Mouse (Mus musculus) liver, adult 10 weeks (tissue): Measurements from ENCODE around the gene Lgr6. TPM values are rescaled to one million over a fixed set of nuclear protein-coding genes. Genes with fewer than 3 reads are reported as not detected.

ENCODE experiments used
- polyA plus RNA-seq: library from polyadenylated mRNA; stranded (reverse); fragments of 350-450 nt; fragmentation: Illumina TruSeq; extraction: RNeasy Lipid Tissue Mini Kit (QIAGEN cat#74804); gene quantifications from one replicate; pipeline ENCODE4 v1.2.3, GENCODE M21; 2014; ENCODE audit warnings: low read depth, low replicate concordance

Gene Lgr6
- polyA plus RNA-seq: not detected

GRCm38 (mm10) chr1:135105124-135105523 lies at the start of gene Lgr6:
Gene Lgr6, minus strand, starts transcription at chr1:135105276.

GRCm38 (mm10) chr1:135146077-135146945 lies 41.2 kb upstream of the Lgr6 start, which contains the start of gene Arl8a:
Gene Arl8a, plus strand, starts transcription at chr1:135146824.

GRCm38 (mm10) chr1:135132473-135132872 lies 27.4 kb upstream of the Lgr6 start, which contains the start of gene Ptpn7:
Gene Ptpn7, plus strand, starts transcription at chr1:135132700.

GRCm38 (mm10) chr1:134962053-134962803 lies 142.8 kb downstream of the Lgr6 start, which contains the start of gene Ube2t:
Gene Ube2t, plus strand, starts transcription at chr1:134962565.

GRCm38 (mm10) chr1:134955637-134956176 lies 149.4 kb downstream of the Lgr6 start, which contains the start of gene Ppp1r12b:
Gene Ppp1r12b, minus strand, starts transcription at chr1:134955942.

Other genes starting within 250 kb of the Lgr6 start
- gene Ppp1r12b, start 149.3 kb downstream of the Lgr6 start, polyA plus RNA-seq: 1.4 TPM
- gene Ube2t, start 142.7 kb downstream of the Lgr6 start, polyA plus RNA-seq: 0.95 TPM
- 0.11 TPM for gene Ptpn7, start 27.4 kb upstream of the Lgr6 start, polyA plus RNA-seq
- gene Arl8a, start 41.5 kb upstream of the Lgr6 start, polyA plus RNA-seq: 10.5 TPM
- gene Gpr37l1, start 62.4 kb upstream of the Lgr6 start, polyA plus RNA-seq: not detected
- not detected for gene Elf3, start 153.3 kb upstream of the Lgr6 start, polyA plus RNA-seq
- 15.3 TPM for gene Rnpep, start 178.8 kb upstream of the Lgr6 start, polyA plus RNA-seq
- 15.8 TPM for gene Timm17a, start 208.5 kb upstream of the Lgr6 start, polyA plus RNA-seq
- gene Lmod1, start 219.5 kb upstream of the Lgr6 start, polyA plus RNA-seq: not detected